Mouse (Mus musculus): ENCODE data around the gene Zfp648.

DNA sequence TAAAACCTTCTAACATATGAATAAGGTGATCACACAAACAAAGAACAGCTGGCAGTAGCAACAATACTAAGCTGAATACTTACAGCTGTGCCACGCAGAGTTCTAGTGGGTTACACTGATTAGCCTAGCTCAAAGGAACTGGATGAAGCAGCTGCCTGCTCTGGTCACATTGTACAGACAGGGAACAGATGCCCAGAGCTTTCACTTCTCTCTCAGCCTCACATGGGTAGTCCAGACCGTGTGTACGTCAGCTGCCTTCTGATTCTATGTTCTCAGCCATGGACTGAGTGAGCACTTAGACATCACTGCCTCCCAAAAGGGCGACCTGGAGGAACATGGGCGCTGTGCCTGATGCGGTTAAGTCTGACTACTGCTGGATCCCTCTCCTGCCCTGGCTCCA lies 25.7 kb upstream of the Zfp648 start:
- no peak for TF ChIP-seq CTCF (IDR thresholded peaks at IDR 0.05; ENCODE audit: low read depth)
- no peak for TF ChIP-seq EP300 (optimal IDR thresholded peaks at IDR 0.05)

Data from stomach, postnatal 0 days (tissue).